Mouse (Mus musculus): ENCODE data around the gene Prss29. TPM values are rescaled to one million over a fixed set of nuclear protein-coding genes. Genes with fewer than 3 reads are reported as not detected.

Gene Prss29
- polyA plus RNA-seq, 1 experiment from 2014 or later: not detected

- 35% methylated on average over 4 of the region's 4 CpGs for WGBS
These were observed 28.0 kb upstream of the Prss29 start for GRCm38 (mm10) chr17:25290411-25290810.

DNA sequence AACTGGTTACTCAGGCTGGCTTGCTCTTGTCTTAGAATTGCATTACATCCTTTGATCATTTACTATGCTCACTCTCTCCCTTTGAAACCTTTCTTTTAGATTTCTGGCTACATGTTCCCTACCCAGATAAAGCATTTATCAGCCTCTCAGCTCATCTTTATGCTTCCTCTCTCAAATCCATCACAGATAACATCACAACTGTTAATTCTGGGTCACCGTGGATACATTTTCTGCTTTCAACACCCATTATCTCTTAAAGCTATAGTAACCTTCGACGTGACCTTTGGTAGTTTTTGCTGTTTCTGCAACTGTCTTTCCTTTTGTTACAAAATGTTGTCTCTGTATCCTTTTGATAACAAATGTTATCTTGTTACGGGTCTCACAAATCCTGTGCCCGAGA, 25.0 kb upstream of the Prss29 start:
- no peak overlapping the region for H3K27ac ChIP-seq
- 0 out of 2 replicates have a peak, but pooled peaks cover 3% of the 10 kb centered on the region for H3K27me3 ChIP-seq
- H3K4me2 ChIP-seq: no peak overlapping the region
- 82% methylated on average over 5 of the region's 5 CpGs for WGBS
- H3K4me3 ChIP-seq (replicated peaks): no peak overlapping the region
- no peaks in the 10 kb centered on the region for H3K9me3 ChIP-seq
- no peaks in the 10 kb centered on the region for H3K4me1 ChIP-seq (replicated peaks)
- no peak overlapping the region for H3K9ac ChIP-seq (replicated peaks)
- ATAC-seq (ENCODE audit: insufficient number of reproducible peaks, insufficient read depth, low FRiP score, low TSS enrichment, low read depth): no peak
- H3K36me3 ChIP-seq: no peaks in the 10 kb centered on the region

More at GRCm38 (mm10) chr17:25290411-25290810, 28.0 kb upstream of the Prss29 start:
- no peak overlapping the region for H3K9ac ChIP-seq (replicated peaks)
- H3K4me3 ChIP-seq (replicated peaks): no peak overlapping the region
- no peaks in the 10 kb centered on the region for H3K36me3 ChIP-seq
- no peak for ATAC-seq (ENCODE audit: insufficient number of reproducible peaks, insufficient read depth, low FRiP score, low TSS enrichment, low read depth)
- H3K9me3 ChIP-seq: no peaks in the 10 kb centered on the region
- H3K27me3 ChIP-seq: 0 out of 2 replicates have a peak, but pooled peaks cover 3% of the 10 kb centered on the region
- H3K4me2 ChIP-seq: no peak overlapping the region
- no peaks in the 10 kb centered on the region for H3K4me1 ChIP-seq (replicated peaks)
- no peak overlapping the region for H3K27ac ChIP-seq

- 52% methylated on average over 1 of the region's 1 CpGs for WGBS
- Histone ChIP-seq H3K9ac (replicated peaks) (no peak overlapping the region), H3K4me2 (no peak overlapping the region), H3K4me1 (replicated peaks) (no peaks in the 10 kb centered on the region), H3K36me3 (no peaks in the 10 kb centered on the region), H3K27me3 (0 out of 2 replicates have a peak, but pooled peaks cover 3% of the 10 kb centered on the region), H3K9me3 (no peaks in the 10 kb centered on the region), H3K4me3 (replicated peaks) (no peak overlapping the region), H3K27ac (no peak overlapping the region)
- no peak; the same call in 1 of the 2 replicates for ATAC-seq (ENCODE audit: insufficient number of reproducible peaks, insufficient read depth, low FRiP score, low TSS enrichment, low read depth)
These were observed 24.3 kb upstream of the Prss29 start for GRCm38 (mm10) chr17:25294111-25294510.

- Histone ChIP-seq H3K27me3 (no peaks in the 10 kb centered on the region), H3K4me2 (no peak within 1 kb of the TSS), H3K27ac (no peak within 1 kb of the TSS), H3K4me1 (replicated peaks) (no peaks in the 10 kb centered on the region), H3K36me3 (no peaks in the 10 kb centered on the region), H3K9me3 (no peaks in the 10 kb centered on the region), H3K4me3 (replicated peaks) (no peak within 1 kb of the TSS), H3K9ac (replicated peaks) (no peak within 1 kb of the TSS)
- WGBS: 68% methylated on average over 5 of the region's 5 CpGs
- no peak for ATAC-seq (ENCODE audit: insufficient number of reproducible peaks, insufficient read depth, low FRiP score, low TSS enrichment, low read depth)
These were observed 20.4 kb upstream of the Prss29 start, which contains the start of gene Prss34 for GRCm38 (mm10) chr17:25298094-25298493. Gene Prss34 (plus strand): TSS chr17:25298394.

- Histone ChIP-seq H3K9ac (replicated peaks) (no peak within 1 kb of the TSS), H3K4me2 (no peak within 1 kb of the TSS), H3K4me1 (replicated peaks) (no peaks in the 10 kb centered on the region), H3K9me3 (no peaks in the 10 kb centered on the region), H3K4me3 (replicated peaks) (no peak within 1 kb of the TSS), H3K27ac (no peak within 1 kb of the TSS), H3K27me3 (peaks cover 6% of the 10 kb centered on the region), H3K36me3 (no peaks in the 10 kb centered on the region)
- ATAC-seq (ENCODE audit: insufficient number of reproducible peaks, insufficient read depth, low FRiP score, low TSS enrichment, low read depth): no peak
- 68% methylated on average over 4 of the region's 4 CpGs for WGBS
These were observed 10.1 kb upstream of the Prss29 start, which contains the start of gene Prss28 for GRCm38 (mm10) chr17:25308346-25308745. Gene Prss28 (plus strand): TSS chr17:25308646.

DNA sequence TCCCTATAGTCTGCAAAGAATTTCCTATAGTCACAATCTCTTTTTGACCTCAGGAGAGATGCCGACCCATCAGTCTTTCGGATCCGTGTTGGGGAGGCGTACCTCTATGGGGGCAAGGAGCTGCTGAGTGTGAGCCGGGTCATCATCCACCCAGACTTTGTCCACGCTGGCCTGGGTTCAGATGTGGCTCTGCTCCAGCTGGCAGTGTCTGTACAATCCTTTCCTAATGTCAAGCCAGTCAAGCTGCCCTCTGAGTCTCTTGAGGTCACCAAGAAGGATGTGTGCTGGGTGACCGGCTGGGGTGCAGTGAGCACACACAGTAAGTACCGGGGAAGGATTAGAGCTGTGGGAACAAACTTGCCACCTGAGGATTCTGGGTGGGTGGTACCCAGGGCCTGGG, 2.4 kb downstream of the Prss29 start:
- no peak overlapping the region for H3K4me3 ChIP-seq (replicated peaks)
- no peak overlapping the region for H3K27ac ChIP-seq
- WGBS: 90% methylated on average over 8 of the region's 8 CpGs
- H3K4me2 ChIP-seq: no peak overlapping the region
- no peaks in the 10 kb centered on the region for H3K36me3 ChIP-seq
- no peak for ATAC-seq (ENCODE audit: insufficient number of reproducible peaks, insufficient read depth, low FRiP score, low TSS enrichment, low read depth)
- no peaks in the 10 kb centered on the region for H3K4me1 ChIP-seq (replicated peaks)
- no peak overlapping the region for H3K9ac ChIP-seq (replicated peaks)
- H3K9me3 ChIP-seq: no peaks in the 10 kb centered on the region
- peaks cover 4% of the 10 kb centered on the region; the same call in 1 of the 2 replicates for H3K27me3 ChIP-seq

- 17% methylated on average over 2 of the region's 2 CpGs for WGBS
- Histone ChIP-seq H3K4me2 (no peak overlapping the region), H3K36me3 (no peaks in the 10 kb centered on the region), H3K4me3 (replicated peaks) (no peak overlapping the region), H3K27me3 (peaks cover 4% of the 10 kb centered on the region; the same call in 1 of the 2 replicates), H3K4me1 (replicated peaks) (no peaks in the 10 kb centered on the region), H3K9ac (replicated peaks) (no peak overlapping the region), H3K9me3 (no peaks in the 10 kb centered on the region), H3K27ac (no peak overlapping the region)
- ATAC-seq (ENCODE audit: insufficient number of reproducible peaks, insufficient read depth, low FRiP score, low TSS enrichment, low read depth): no peak
These were observed 4.5 kb downstream of the Prss29 start for GRCm38 (mm10) chr17:25322930-25323329.

GRCm38 (mm10) chr17:25332321-25332720, 13.9 kb downstream of the Prss29 start:
- Histone ChIP-seq H3K27me3 (peaks cover 34% of the 10 kb centered on the region), H3K4me2 (no peak overlapping the region), H3K9ac (replicated peaks) (no peak overlapping the region), H3K36me3 (no peaks in the 10 kb centered on the region), H3K4me3 (replicated peaks) (no peak overlapping the region), H3K4me1 (replicated peaks) (no peaks in the 10 kb centered on the region), H3K9me3 (no peaks in the 10 kb centered on the region), H3K27ac (no peak overlapping the region)
- no peak for ATAC-seq (ENCODE audit: insufficient number of reproducible peaks, insufficient read depth, low FRiP score, low TSS enrichment, low read depth)
- whole genome bisulfite sequencing: 67% methylated on average over 9 of the region's 9 CpGs

- ATAC-seq (ENCODE audit: insufficient number of reproducible peaks, insufficient read depth, low FRiP score, low TSS enrichment, low read depth): no peak
- H3K4me2 ChIP-seq: no peak overlapping the region
- no peaks in the 10 kb centered on the region for H3K4me1 ChIP-seq (replicated peaks)
- whole genome bisulfite sequencing: 5% methylated on average over 8 of the region's 8 CpGs
- H3K9ac ChIP-seq (replicated peaks): no peak overlapping the region
- no peak overlapping the region for H3K4me3 ChIP-seq (replicated peaks)
- no peaks in the 10 kb centered on the region for H3K36me3 ChIP-seq
- no peaks in the 10 kb centered on the region for H3K9me3 ChIP-seq
- H3K27me3 ChIP-seq: peaks cover 34% of the 10 kb centered on the region
- no peak overlapping the region for H3K27ac ChIP-seq
These were observed 15.5 kb downstream of the Prss29 start for GRCm38 (mm10) chr17:25333943-25334342.

GRCm38 (mm10) chr17:25338218-25338617, 19.8 kb downstream of the Prss29 start:
- no peak overlapping the region for H3K4me3 ChIP-seq (replicated peaks)
- peaks cover 18% of the 10 kb centered on the region for H3K27me3 ChIP-seq
- H3K27ac ChIP-seq: no peak overlapping the region
- no peaks in the 10 kb centered on the region for H3K4me1 ChIP-seq (replicated peaks)
- no peak overlapping the region for H3K9ac ChIP-seq (replicated peaks)
- H3K36me3 ChIP-seq: no peaks in the 10 kb centered on the region
- H3K4me2 ChIP-seq: no peak overlapping the region
- no peaks in the 10 kb centered on the region for H3K9me3 ChIP-seq
- WGBS: 79% methylated on average over 4 of the region's 4 CpGs
- no peak for ATAC-seq (ENCODE audit: insufficient number of reproducible peaks, insufficient read depth, low FRiP score, low TSS enrichment, low read depth)

GRCm38 (mm10) chr17:25340003-25340402, 21.5 kb downstream of the Prss29 start:
- Histone ChIP-seq H3K4me1 (replicated peaks) (no peaks in the 10 kb centered on the region), H3K9ac (replicated peaks) (no peak overlapping the region), H3K4me3 (replicated peaks) (no peak overlapping the region), H3K27ac (no peak overlapping the region), H3K27me3 (peaks cover 10% of the 10 kb centered on the region; the same call in 1 of the 2 replicates), H3K9me3 (no peaks in the 10 kb centered on the region), H3K4me2 (no peak overlapping the region), H3K36me3 (no peaks in the 10 kb centered on the region)
- no peak for ATAC-seq (ENCODE audit: insufficient number of reproducible peaks, insufficient read depth, low FRiP score, low TSS enrichment, low read depth)
- WGBS: 83% methylated on average over 6 of the region's 6 CpGs

DNA sequence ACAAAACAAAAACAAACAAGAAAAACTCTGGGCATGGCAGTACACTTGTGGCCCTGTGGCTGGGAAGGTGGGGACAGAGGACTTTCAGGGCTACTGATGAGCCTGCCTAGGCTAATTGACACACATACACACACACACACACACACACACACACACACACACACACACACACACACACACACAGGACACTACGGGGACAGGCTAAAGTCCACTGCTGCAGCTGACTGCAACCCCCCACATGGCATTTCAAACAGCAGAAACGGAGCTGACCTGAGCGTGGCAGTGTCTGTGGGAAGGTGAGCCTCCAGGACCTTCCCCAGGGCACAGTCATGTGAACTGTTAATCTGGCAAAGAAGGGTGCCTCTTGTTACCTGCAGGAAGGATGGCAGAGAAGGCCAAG, 23.0 kb downstream of the Prss29 start:
- no peak for ATAC-seq (ENCODE audit: insufficient number of reproducible peaks, insufficient read depth, low FRiP score, low TSS enrichment, low read depth)
- Histone ChIP-seq H3K4me3 (replicated peaks) (no peak overlapping the region), H3K9me3 (no peaks in the 10 kb centered on the region), H3K4me1 (replicated peaks) (no peaks in the 10 kb centered on the region), H3K4me2 (no peak overlapping the region), H3K27me3 (peaks cover 7% of the 10 kb centered on the region; the same call in 1 of the 2 replicates), H3K9ac (replicated peaks) (no peak overlapping the region; the same call in 1 of the 2 replicates), H3K27ac (no peak overlapping the region), H3K36me3 (no peaks in the 10 kb centered on the region)
- WGBS: 51% methylated on average over 3 of the region's 3 CpGs
